Mouse (Mus musculus) CH12.LX (cell line): ENCODE measurements around the gene Pon2. TPM values are rescaled to one million over a fixed set of nuclear protein-coding genes. Genes with fewer than 3 reads are reported as not detected.

Experiments
- DNase-seq: peaks from one replicate; pipeline ENCODE4 v3.0.0-alpha.2; 2013; ENCODE audit errors: extremely low read depth
- H3K27ac ChIP-seq: 2 replicates; pipeline ENCODE4 v1.5.1; 2012; ENCODE audit warnings: low read depth, mild to moderate bottlenecking, control low read depth, moderate library complexity; ENCODE audit not compliant: insufficient read depth
- H3K27me3 ChIP-seq: replicated peaks from 2 replicates; pipeline ENCODE3; 2012; ENCODE audit warnings: inconsistent platforms
- H3K36me3 ChIP-seq, 2 experiments: replicated peaks in 1 of 2; 2 replicates each; pipeline versions ENCODE3 to v1.6.1; 2012; ENCODE audit warnings: inconsistent platforms in 1 of 2, low read length in 1 of 2, mild to moderate bottlenecking in 1 of 2, mixed read lengths in 1 of 2, moderate library complexity in 1 of 2; ENCODE audit not compliant: control insufficient read depth in 1 of 2, insufficient read depth in 1 of 2
- H3K4me1 ChIP-seq, 2 experiments: 2 replicates each; pipeline ENCODE4 v1.6.1; 2012; ENCODE audit warnings: inconsistent platforms in 1 of 2, moderate library complexity in 1 of 2; ENCODE audit not compliant: insufficient read depth in 2 of 2, control insufficient read depth in 1 of 2
- H3K4me2 ChIP-seq: 2 replicates; pipeline ENCODE4 v1.6.1; 2012; ENCODE audit warnings: low read depth, mild to moderate bottlenecking, control low read depth; ENCODE audit not compliant: poor library complexity, insufficient read depth, severe bottlenecking
- H3K4me3 ChIP-seq, 3 experiments: fragments of 150-350 bp in 1 of 3; sonication (generic) in 1 of 3; replicated peaks in 1 of 3; 2 replicates each; pipeline versions ENCODE3 to v1.5.1; 2011 to 2012; ENCODE audit warnings: low read depth in 2 of 3, low read length in 2 of 3, mild to moderate bottlenecking in 2 of 3, moderate library complexity in 2 of 3, control low read depth in 1 of 3, improper control_type of control experiment in 1 of 3, inconsistent platforms in 1 of 3, mixed read lengths in 1 of 3; ENCODE audit not compliant: poor library complexity in 1 of 3
- H3K79me2 ChIP-seq: replicated peaks from 2 replicates; pipeline ENCODE4 v1.6.1; 2012; ENCODE audit warnings: mild to moderate bottlenecking, moderate library complexity; ENCODE audit not compliant: control insufficient read depth, poor library complexity, insufficient read depth, severe bottlenecking; ENCODE audit errors: extremely low read depth
- H3K9ac ChIP-seq: 2 replicates; pipeline ENCODE4 v1.6.1; 2012; ENCODE audit warnings: low read depth, mild to moderate bottlenecking, control low read depth, moderate library complexity; ENCODE audit not compliant: insufficient read depth
- H3K9me3 ChIP-seq: replicated peaks from 2 replicates; pipeline ENCODE3; 2012; ENCODE audit warnings: low read length, inconsistent platforms, mixed read lengths
- BHLHE40 ChIP-seq: IDR thresholded peaks from 2 replicates; pipeline ENCODE4 v1.6.1; 2011; ENCODE audit warnings: mild to moderate bottlenecking, low read depth, low read length, improper control_type of control experiment
- CTCF ChIP-seq, 2 experiments: IDR thresholded peaks in 1 of 2; conservative IDR thresholded peaks in 1 of 2; 2 replicates each; pipeline ENCODE4 v1.5.1; 2011 to 2012; ENCODE audit warnings: low read depth in 2 of 2, low read length in 2 of 2, improper control_type of control experiment in 1 of 2, inconsistent platforms in 1 of 2, mild to moderate bottlenecking in 1 of 2, moderate library complexity in 1 of 2
- E2F4 ChIP-seq: IDR thresholded peaks from 2 replicates; pipeline ENCODE4 v1.6.1; 2011; ENCODE audit warnings: low read depth, low read length, improper control_type of control experiment; ENCODE audit not compliant: insufficient replicate concordance
- ELF1 ChIP-seq: IDR thresholded peaks from 2 replicates; pipeline ENCODE4 v1.6.1; 2014; ENCODE audit warnings: low read depth, mild to moderate bottlenecking, inconsistent platforms, low read length, improper control_type of control experiment
- EP300 ChIP-seq: IDR thresholded peaks from 2 replicates; pipeline ENCODE4 v1.6.1; 2011; ENCODE audit warnings: low read length, improper control_type of control experiment
- ETS1 ChIP-seq: conservative IDR thresholded peaks from 2 replicates; pipeline ENCODE4 v1.6.1; 2012; ENCODE audit warnings: low read depth, mild to moderate bottlenecking, inconsistent platforms, low read length, improper control_type of control experiment, moderate library complexity
- GABPA ChIP-seq: IDR thresholded peaks from 2 replicates; pipeline ENCODE4 v1.6.1; 2012; ENCODE audit warnings: low read depth, low read length, improper control_type of control experiment, inconsistent platforms; ENCODE audit not compliant: insufficient replicate concordance
- IRF4 ChIP-seq: IDR thresholded peaks from 2 replicates; pipeline ENCODE4 v1.6.1; 2014; ENCODE audit warnings: low read depth, mild to moderate bottlenecking, inconsistent platforms, low read length, improper control_type of control experiment
- JUN ChIP-seq: IDR thresholded peaks from 2 replicates; pipeline ENCODE4 v1.6.1; 2011; ENCODE audit warnings: low read depth, mild to moderate bottlenecking, low read length, improper control_type of control experiment, moderate library complexity; ENCODE audit not compliant: insufficient read depth
- JUND ChIP-seq: conservative IDR thresholded peaks from 2 replicates; pipeline ENCODE4 v1.6.1; 2011; ENCODE audit warnings: low read depth, low read length, improper control_type of control experiment
- MAFK ChIP-seq: IDR thresholded peaks from 2 replicates; pipeline ENCODE4 v1.6.1; 2011; ENCODE audit warnings: low read length, improper control_type of control experiment; ENCODE audit not compliant: insufficient replicate concordance
- MAX ChIP-seq: IDR thresholded peaks from 2 replicates; pipeline ENCODE4 v1.6.1; 2011; ENCODE audit warnings: low read length, improper control_type of control experiment
- MEF2A ChIP-seq: IDR thresholded peaks from 2 replicates; pipeline ENCODE4 v1.6.1; 2014; ENCODE audit warnings: low read depth, mild to moderate bottlenecking, inconsistent platforms, low read length, improper control_type of control experiment, borderline replicate concordance
- MYC ChIP-seq: IDR thresholded peaks from 2 replicates; pipeline ENCODE4 v1.6.1; 2011; ENCODE audit warnings: low read depth, mild to moderate bottlenecking, improper control_type of control experiment, low read length
- NELFE ChIP-seq: IDR thresholded peaks from 2 replicates; pipeline ENCODE4 v1.6.1; 2011; ENCODE audit warnings: low read depth, low read length, improper control_type of control experiment
- NRF1 ChIP-seq: IDR thresholded peaks from 2 replicates; pipeline ENCODE4 v1.6.1; 2014; ENCODE audit warnings: low read depth, mild to moderate bottlenecking, inconsistent platforms, low read length, improper control_type of control experiment, moderate library complexity
- PAX5 ChIP-seq: IDR thresholded peaks from 2 replicates; pipeline ENCODE4 v1.6.1; 2012; ENCODE audit warnings: low read length, inconsistent platforms, mixed read lengths
- RAD21 ChIP-seq: IDR thresholded peaks from 2 replicates; pipeline ENCODE4 v1.6.1; 2011; ENCODE audit warnings: low read depth, mild to moderate bottlenecking, low read length, improper control_type of control experiment, moderate library complexity
- SMC3 ChIP-seq: IDR thresholded peaks from 2 replicates; pipeline ENCODE4 v1.6.1; 2011; ENCODE audit warnings: low read depth, low read length, improper control_type of control experiment
- UBTF ChIP-seq: IDR thresholded peaks from 2 replicates; pipeline ENCODE4 v1.6.1; 2012; ENCODE audit warnings: low read depth, mild to moderate bottlenecking, inconsistent platforms, low read length, improper control_type of control experiment, moderate library complexity
- USF1 ChIP-seq: IDR thresholded peaks from 2 replicates; pipeline ENCODE4 v1.6.1; 2014; ENCODE audit warnings: low read depth, mild to moderate bottlenecking, inconsistent platforms, low read length, improper control_type of control experiment
- ZC3H11A ChIP-seq: IDR thresholded peaks from 2 replicates; pipeline ENCODE4 v1.6.1; 2012; ENCODE audit warnings: low read depth, mild to moderate bottlenecking, inconsistent platforms, low read length, improper control_type of control experiment
- ZMIZ1 ChIP-seq: IDR thresholded peaks from 2 replicates; pipeline ENCODE4 v1.6.1; 2012; ENCODE audit warnings: low read depth, mild to moderate bottlenecking, inconsistent platforms, low read length, improper control_type of control experiment
- ZNF384 ChIP-seq: IDR thresholded peaks from 2 replicates; pipeline ENCODE4 v1.6.1; 2012; ENCODE audit warnings: low read depth, low read length, improper control_type of control experiment, inconsistent platforms
- dilution Hi-C: fragments of 300-500 bp; cut with MboI; formaldehyde crosslinking; loops from 2 replicates; pipeline ENCODE4 v1.14.3; 2020; ENCODE audit warnings: low sequenced_read_pairs; ENCODE audit not compliant: extremely low pct_unique_long_range_greater_than_20kb, extremely low pct_ligation_motif_present
- in situ Hi-C: fragments of 300-500 bp; cut with MboI; formaldehyde crosslinking; loops from 3 replicates; pipeline ENCODE4 v1.14.3; 2019; ENCODE audit warnings: low sequenced_read_pairs, low pct_ligation_motif_present, low pct_unique_long_range_greater_than_20kb, mixed read lengths
- polyA plus RNA-seq: library from polyadenylated mRNA; unstranded; fragments of >175 nt; gene quantifications from 2 replicates; pipeline ENCODE4 v1.2.1, GENCODE M21; 2012; ENCODE audit warnings: low read depth; ENCODE audit not compliant: insufficient read length
- total RNA-seq, 2 experiments: library from RNA; depleted of rRNA; stranded (reverse); fragments of 300-350 nt in 1 of 2; fragments of >200 nt in 1 of 2; gene quantifications; 2 replicates each; pipeline ENCODE4 v1.2.3; 2012 to 2014

Pon2 gene
- total and polyA plus RNA-seq, 3 experiments, result 14.2 to 36.2 (median 32.0) TPM

- no peak overlapping the region for H3K4me3 ChIP-seq
- H3K79me2 ChIP-seq, result no peaks in the 10 kb centered on the region
- DNase-seq, result no peak
- H3K27me3 ChIP-seq, result no peaks in the 10 kb centered on the region
- no peak overlapping the region for H3K9ac ChIP-seq
- peaks cover 2% of the 10 kb centered on the region for H3K9me3 ChIP-seq
- H3K4me2 ChIP-seq, result no peak overlapping the region
- in situ Hi-C loops (no loop called here), dilution Hi-C loops (no loop called here)
- H3K27ac ChIP-seq, result no peak overlapping the region
- H3K4me1 ChIP-seq, result peaks cover 7 to 23% of the 10 kb centered on the region in 2 experiments; a peak in 3 of 4 replicates
- no peaks in the 10 kb centered on the region for H3K36me3 ChIP-seq
- no peak for TF ChIP-seq NELFE
- no peak for TF ChIP-seq ZNF384
- TF ChIP-seq EP300, result no peak
- no peak for TF ChIP-seq ETS1
- no peak for TF ChIP-seq MYC
- TF ChIP-seq MAFK, result no peak
- TF ChIP-seq NRF1, result no peak
- no peak for TF ChIP-seq RAD21
- no peak for TF ChIP-seq ZMIZ1
- no peak for TF ChIP-seq GABPA
- no peak for TF ChIP-seq JUN
- TF ChIP-seq IRF4, result no peak
- TF ChIP-seq ZC3H11A, result no peak
- TF ChIP-seq USF1, result no peak
- no peak for TF ChIP-seq BHLHE40
- no peak for TF ChIP-seq SMC3
- TF ChIP-seq E2F4, result no peak
- TF ChIP-seq MAX, result no peak
These were observed 15.8 kb upstream of the Pon2 start for GRCm38 (mm10) chr6:5313951-5314590.

- H3K27me3 ChIP-seq, result no peaks in the 10 kb centered on the region
- peaks cover 7 to 25% of the 10 kb centered on the region in 2 experiments; a peak in 3 of 4 replicates for H3K4me1 ChIP-seq
- no peak overlapping the region for H3K4me2 ChIP-seq
- TF ChIP-seq NELFE (no peak), ELF1 (no peak), USF1 (no peak), JUND (no peak), SMC3 (no peak), GABPA (no peak), ZC3H11A (no peak), ZMIZ1 (no peak), MAFK (no peak), CTCF (conservative IDR thresholded peaks at IDR 0.05 in 1 of 2, IDR thresholded peaks at IDR 0.05 in 1 of 2; ENCODE audit: low read depth in 2 of 2, low read length in 2 of 2) (no peak), MEF2A (no peak), UBTF (no peak), PAX5 (no peak)
- no peak overlapping the region for H3K9ac ChIP-seq
- no peak for DNase-seq
- dilution Hi-C loops (no loop called here), in situ Hi-C loops (no loop called here)
- no peaks in the 10 kb centered on the region for H3K79me2 ChIP-seq
- H3K36me3 ChIP-seq, result no peaks in the 10 kb centered on the region
- no peak overlapping the region for H3K27ac ChIP-seq
- H3K4me3 ChIP-seq, result no peak overlapping the region
- no peaks in the 10 kb centered on the region for H3K9me3 ChIP-seq
These were observed 12.2 kb upstream of the Pon2 start for GRCm38 (mm10) chr6:5310491-5310890.
